Mouse (Mus musculus): ENCODE data around the gene Cfap54. TPM values are rescaled to one million over a fixed set of nuclear protein-coding genes. Genes with fewer than 3 reads are reported as not detected.

Cfap54 gene
- polyA plus RNA-seq (2015; fragmentation: Nextera tagmentation; extraction: Ambion mirVana), result 0.12 TPM in 1 of 2 replicates, not detected in the other

- 1% methylated on average over 34 of the region's 34 CpGs for WGBS
- Histone ChIP-seq H3K27ac (replicated peaks) (no peak within 1 kb of the TSS), H3K36me3 (ENCODE audit: control insufficient read depth, insufficient read depth, low read length) (no peaks in the 10 kb centered on the region), H3K27me3 (ENCODE audit: control insufficient read depth, insufficient read depth, low read length) (no peaks in the 10 kb centered on the region), H3K9me3 (ENCODE audit: control insufficient read depth, low read length) (no peaks in the 10 kb centered on the region), H3K4me2 (replicated peaks; ENCODE audit: low read depth) (peak within 1 kb of the TSS; percentile 64), H3K4me3 (ENCODE audit: low read depth, low read length) (peak within 1 kb of the TSS; percentile 39), H3K9ac (ENCODE audit: low read length) (peak within 1 kb of the TSS; percentile 27; the same call in 1 of the 2 replicates), H3K4me1 (replicated peaks; ENCODE audit: control insufficient read depth, insufficient read depth) (no peaks in the 10 kb centered on the region)
- TF ChIP-seq EP300 (optimal IDR thresholded peaks at IDR 0.05) (no peak), CTCF (IDR thresholded peaks at IDR 0.05; ENCODE audit: low read depth) (peak; percentile 94)
- peak; percentile 93 for ATAC-seq (ENCODE audit: low FRiP score, low TSS enrichment)
- peak; percentile 90 for DNase-seq (ENCODE audit: low spot score)
Observed at GRCm38 (mm10) chr10:93081133-93081779, at the start of gene Cfap54. Gene Cfap54 (minus strand): TSS chr10:93081618.

DNA sequence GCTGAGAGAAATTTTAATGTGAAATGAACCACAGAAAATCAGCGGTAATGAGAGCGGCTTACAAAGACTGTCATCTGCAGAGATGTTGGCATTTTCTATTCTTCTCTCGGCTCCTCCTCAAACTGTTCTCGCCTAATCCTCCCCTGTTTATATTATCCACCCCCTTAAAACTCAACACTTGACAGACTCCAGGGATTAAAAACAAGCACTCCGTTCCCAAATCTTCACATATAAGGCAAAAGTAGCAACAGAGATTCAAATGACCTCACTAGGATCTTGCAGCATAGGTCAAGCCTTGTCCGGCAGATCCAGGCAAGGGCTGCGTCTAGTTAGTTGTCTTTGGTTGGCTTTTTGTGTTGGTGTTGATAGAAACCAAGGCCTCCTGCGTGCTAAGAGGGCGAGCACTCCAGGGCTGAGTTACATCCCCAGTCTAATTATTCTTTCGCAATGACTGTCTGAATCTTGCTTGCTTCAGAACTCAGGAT, 49.1 kb upstream of the Cfap54 start:
- Histone ChIP-seq H3K4me3 (ENCODE audit: low read depth, low read length) (no peak overlapping the region), H3K36me3 (ENCODE audit: control insufficient read depth, insufficient read depth, low read length) (no peaks in the 10 kb centered on the region), H3K27me3 (ENCODE audit: control insufficient read depth, insufficient read depth, low read length) (no peaks in the 10 kb centered on the region), H3K9ac (ENCODE audit: low read length) (no peak overlapping the region), H3K9me3 (ENCODE audit: control insufficient read depth, low read length) (no peaks in the 10 kb centered on the region), H3K4me1 (replicated peaks; ENCODE audit: control insufficient read depth, insufficient read depth) (no peaks in the 10 kb centered on the region), H3K4me2 (replicated peaks; ENCODE audit: low read depth) (no peak overlapping the region), H3K27ac (replicated peaks) (peak overlapping the region; percentile 74)
- TF ChIP-seq EP300 (optimal IDR thresholded peaks at IDR 0.05) (peak; percentile 78), CTCF (IDR thresholded peaks at IDR 0.05; ENCODE audit: low read depth) (no peak)
- DNase-seq (ENCODE audit: low spot score) (no peak), ATAC-seq (ENCODE audit: low FRiP score, low TSS enrichment) (peak; percentile 71; the same call in 1 of the 2 replicates)
- WGBS, result 41% methylated on average over 10 of the region's 10 CpGs

GRCm38 (mm10) chr10:93129904-93130455, 48.6 kb upstream of the Cfap54 start:
- Histone ChIP-seq H3K9me3 (ENCODE audit: control insufficient read depth, low read length) (no peaks in the 10 kb centered on the region), H3K36me3 (ENCODE audit: control insufficient read depth, insufficient read depth, low read length) (no peaks in the 10 kb centered on the region), H3K27ac (replicated peaks) (0 out of 2 replicates have a peak overlapping the region, but pooled peaks have one; percentile 74), H3K4me2 (replicated peaks; ENCODE audit: low read depth) (no peak overlapping the region), H3K4me3 (ENCODE audit: low read depth, low read length) (no peak overlapping the region), H3K4me1 (replicated peaks; ENCODE audit: control insufficient read depth, insufficient read depth) (no peaks in the 10 kb centered on the region), H3K27me3 (ENCODE audit: control insufficient read depth, insufficient read depth, low read length) (no peaks in the 10 kb centered on the region), H3K9ac (ENCODE audit: low read length) (no peak overlapping the region)
- ATAC-seq (ENCODE audit: low FRiP score, low TSS enrichment), result no peak; the same call in 1 of the 2 replicates
- TF ChIP-seq CTCF (IDR thresholded peaks at IDR 0.05; ENCODE audit: low read depth) (no peak), EP300 (optimal IDR thresholded peaks at IDR 0.05) (no peak)
- 53% methylated on average over 9 of the region's 9 CpGs for WGBS
- DNase-seq (ENCODE audit: low spot score), result no peak

GRCm38 (mm10) chr10:93129345-93129744, 47.9 kb upstream of the Cfap54 start:
- ATAC-seq (ENCODE audit: low FRiP score, low TSS enrichment), result no peak
- Histone ChIP-seq H3K36me3 (ENCODE audit: control insufficient read depth, insufficient read depth, low read length) (no peaks in the 10 kb centered on the region), H3K4me1 (replicated peaks; ENCODE audit: control insufficient read depth, insufficient read depth) (no peaks in the 10 kb centered on the region), H3K4me2 (replicated peaks; ENCODE audit: low read depth) (no peak overlapping the region), H3K27me3 (ENCODE audit: control insufficient read depth, insufficient read depth, low read length) (no peaks in the 10 kb centered on the region), H3K9me3 (ENCODE audit: control insufficient read depth, low read length) (no peaks in the 10 kb centered on the region), H3K4me3 (ENCODE audit: low read depth, low read length) (no peak overlapping the region), H3K27ac (replicated peaks) (no peak overlapping the region), H3K9ac (ENCODE audit: low read length) (no peak overlapping the region)
- no peak for DNase-seq (ENCODE audit: low spot score)
- 54% methylated on average over 1 of the region's 1 CpGs for WGBS
- TF ChIP-seq EP300 (optimal IDR thresholded peaks at IDR 0.05) (no peak), CTCF (IDR thresholded peaks at IDR 0.05; ENCODE audit: low read depth) (no peak)

DNA sequence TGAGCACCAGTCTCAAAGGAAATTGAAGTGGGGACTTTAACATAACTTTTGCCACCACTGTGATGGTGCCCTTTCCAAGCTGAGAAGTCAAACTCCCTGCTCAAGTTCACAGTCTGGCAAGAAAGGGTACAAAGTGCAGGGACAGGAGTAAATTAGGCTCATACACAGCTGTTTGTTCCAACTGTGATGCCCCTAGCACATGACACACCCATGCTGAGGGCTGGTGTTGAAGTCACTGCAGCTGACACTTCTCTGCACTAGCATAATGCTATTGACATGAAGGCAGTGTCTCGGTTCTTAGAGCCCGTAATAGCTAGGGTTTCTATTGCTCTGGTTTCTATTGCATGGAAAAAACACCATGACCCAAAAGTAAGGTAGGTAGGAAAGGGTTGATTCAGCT, 47.1 kb upstream of the Cfap54 start:
- Histone ChIP-seq H3K4me1 (replicated peaks; ENCODE audit: control insufficient read depth, insufficient read depth) (no peaks in the 10 kb centered on the region), H3K4me2 (replicated peaks; ENCODE audit: low read depth) (no peak overlapping the region), H3K9me3 (ENCODE audit: control insufficient read depth, low read length) (no peaks in the 10 kb centered on the region), H3K36me3 (ENCODE audit: control insufficient read depth, insufficient read depth, low read length) (no peaks in the 10 kb centered on the region), H3K27ac (replicated peaks) (no peak overlapping the region), H3K27me3 (ENCODE audit: control insufficient read depth, insufficient read depth, low read length) (no peaks in the 10 kb centered on the region), H3K9ac (ENCODE audit: low read length) (no peak overlapping the region), H3K4me3 (ENCODE audit: low read depth, low read length) (no peak overlapping the region)
- ATAC-seq (ENCODE audit: low FRiP score, low TSS enrichment) (no peak), DNase-seq (ENCODE audit: low spot score) (no peak)
- WGBS, result 93% methylated on average over 2 of the region's 2 CpGs
- TF ChIP-seq CTCF (IDR thresholded peaks at IDR 0.05; ENCODE audit: low read depth) (no peak), EP300 (optimal IDR thresholded peaks at IDR 0.05) (no peak)

GRCm38 (mm10) chr10:93126025-93126424, 44.6 kb upstream of the Cfap54 start:
- Histone ChIP-seq H3K4me1 (replicated peaks; ENCODE audit: control insufficient read depth, insufficient read depth) (no peaks in the 10 kb centered on the region), H3K36me3 (ENCODE audit: control insufficient read depth, insufficient read depth, low read length) (no peaks in the 10 kb centered on the region), H3K9ac (ENCODE audit: low read length) (no peak overlapping the region), H3K4me3 (ENCODE audit: low read depth, low read length) (no peak overlapping the region), H3K4me2 (replicated peaks; ENCODE audit: low read depth) (no peak overlapping the region), H3K27ac (replicated peaks) (no peak overlapping the region), H3K9me3 (ENCODE audit: control insufficient read depth, low read length) (no peaks in the 10 kb centered on the region), H3K27me3 (ENCODE audit: control insufficient read depth, insufficient read depth, low read length) (no peaks in the 10 kb centered on the region)
- 48% methylated on average over 3 of the region's 3 CpGs for WGBS
- ATAC-seq (ENCODE audit: low FRiP score, low TSS enrichment), result peak; percentile 62; the same call in 1 of the 2 replicates
- TF ChIP-seq CTCF (IDR thresholded peaks at IDR 0.05; ENCODE audit: low read depth) (no peak), EP300 (optimal IDR thresholded peaks at IDR 0.05) (no peak)
- DNase-seq (ENCODE audit: low spot score), result peak; percentile 49

Data from stomach, postnatal 0 days (tissue).